Mouse (Mus musculus): ENCODE measurements at regions not wholly inside any gene's neighbourhood (a gene's known extent, or its start where the extent isn't known, plus 50 kb on each side); places are given as distances from the start of the nearest gene placed in this dataset.

DNA sequence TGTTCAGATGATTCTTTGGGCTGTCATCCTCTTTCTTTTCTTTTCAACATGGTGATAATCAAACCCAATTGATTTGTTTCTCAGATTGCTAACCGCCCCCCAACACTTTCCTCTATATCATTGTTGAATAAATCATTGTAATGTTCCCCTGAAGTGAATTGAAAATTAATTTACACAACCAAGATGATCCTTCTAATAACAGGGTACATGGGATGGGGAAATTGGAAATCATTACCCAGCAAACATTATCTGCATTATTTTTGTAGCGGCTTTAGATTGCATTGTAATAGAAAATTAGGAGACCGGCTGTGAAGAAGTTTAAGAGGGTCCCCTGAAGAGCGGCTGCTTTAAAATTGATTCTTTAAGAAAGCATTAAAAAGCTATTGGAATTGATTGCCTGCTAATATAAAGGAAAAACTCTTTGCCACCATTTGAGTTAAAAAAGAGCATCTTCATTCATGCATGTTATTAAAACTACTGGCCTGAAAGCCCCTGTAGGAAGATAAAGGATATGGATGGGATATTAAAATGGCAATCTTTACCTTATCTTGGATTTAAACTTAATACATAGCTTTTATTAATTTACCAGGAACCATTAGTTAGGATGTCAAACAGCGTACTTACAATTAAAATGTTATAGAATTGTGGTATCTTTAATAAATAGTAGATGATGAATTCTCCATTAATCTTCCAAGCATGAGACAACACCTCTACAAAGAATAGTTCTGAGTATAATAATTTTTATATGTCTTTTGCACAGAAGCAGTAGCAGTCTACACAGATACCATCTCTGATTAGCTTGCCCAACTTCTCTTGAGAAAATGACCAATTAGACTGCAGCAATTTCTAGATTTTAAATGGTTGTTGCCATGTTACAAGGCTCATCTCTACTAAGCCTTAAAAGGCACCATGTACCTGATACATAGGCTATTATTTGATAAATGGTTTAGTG lies 127.0 kb upstream of the Hs3st5 start:
- intact Hi-C loops (cut with DNase I), result no loop called here

DNA sequence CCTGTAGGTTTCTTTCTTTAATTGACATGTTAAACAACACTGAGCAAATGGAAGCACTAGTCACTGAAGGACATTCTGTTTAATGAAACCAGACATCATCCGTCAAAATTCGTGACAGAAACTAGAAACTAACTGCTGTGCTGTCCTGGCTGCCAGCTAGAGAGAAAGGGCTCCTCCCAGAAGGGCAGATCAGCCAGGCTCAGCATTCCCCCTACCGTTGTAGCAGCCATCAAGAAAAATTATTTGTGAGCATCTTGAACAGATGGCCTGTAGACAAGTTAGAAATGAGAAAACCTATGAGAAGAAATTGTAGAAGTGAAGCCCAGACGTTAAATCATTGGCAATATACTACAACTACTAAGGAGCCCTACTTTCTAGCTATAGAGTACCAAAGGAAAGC lies 123.3 kb upstream of the Hs3st5 start:
- DNase-seq (ENCODE audit: low spot score in 2 of 2), result no peak
- intact Hi-C loops (cut with DNase I), result no loop called here

More for the DNA sequence above, 127.0 kb upstream of the Hs3st5 start:
- no peak for DNase-seq (ENCODE audit: low spot score in 2 of 2)

DNA sequence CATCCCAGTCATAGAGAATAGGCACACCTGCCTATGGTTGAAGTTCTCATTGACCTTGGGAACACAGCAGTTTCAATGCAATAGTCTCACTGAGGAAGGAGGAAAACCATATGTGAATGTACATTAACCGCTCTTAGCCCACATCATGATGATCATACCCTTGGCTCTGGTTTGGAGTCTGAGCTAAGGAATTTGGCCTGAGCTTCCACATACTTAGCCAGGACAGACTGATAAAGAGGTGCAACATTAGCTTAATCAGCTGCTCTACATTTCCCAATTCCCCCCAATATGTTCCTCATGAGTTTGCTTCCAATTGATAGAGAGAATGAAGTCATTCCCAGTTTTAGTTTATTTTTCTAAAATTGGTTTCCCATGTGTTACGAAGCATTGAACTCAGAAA lies 116.6 kb upstream of the Hs3st5 start:
- DNase-seq (ENCODE audit: low spot score in 2 of 2), result no peak
- intact Hi-C loops (cut with DNase I), result no loop called here

DNA sequence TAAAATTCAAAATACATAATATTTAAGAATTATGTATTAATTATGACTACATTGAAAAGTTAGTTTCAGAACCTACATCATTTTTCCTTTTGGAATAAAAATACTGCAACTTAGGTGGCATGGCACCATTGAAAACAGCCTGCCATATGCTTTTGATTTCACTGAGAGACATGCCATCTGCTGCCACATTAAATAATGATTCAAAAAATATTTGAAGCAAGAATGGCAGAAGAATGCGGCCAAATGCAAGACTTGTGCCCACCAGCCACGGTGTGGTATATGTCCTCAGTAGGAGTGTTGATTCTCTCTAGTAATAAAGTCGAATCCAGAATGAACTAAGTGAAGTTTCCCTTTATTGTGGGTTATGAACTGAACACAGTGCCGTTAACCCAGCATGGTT lies 113.0 kb upstream of the Hs3st5 start:
- DNase-seq (ENCODE audit: low spot score in 2 of 2), result peak; percentile 2 to 9

DNA sequence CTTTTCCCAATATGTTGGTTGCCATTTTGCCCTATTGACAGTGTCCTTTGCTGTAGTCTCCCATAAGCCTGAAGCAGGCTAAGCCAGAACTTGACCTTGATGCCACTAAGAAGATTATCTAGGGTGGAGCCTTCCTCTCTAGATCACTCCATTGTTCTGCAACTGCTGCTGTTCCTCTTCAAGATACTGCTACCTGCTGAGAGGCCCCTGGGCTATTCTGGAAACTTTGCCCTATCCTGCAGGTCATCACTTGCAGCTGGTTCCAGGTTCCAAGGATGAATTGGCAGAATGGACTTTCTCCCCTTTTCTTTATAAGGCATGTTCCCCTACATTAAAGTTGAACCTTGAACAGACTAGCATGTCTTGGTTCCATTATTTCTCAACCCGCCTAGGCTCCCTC lies 110.0 kb upstream of the Hs3st5 start:
- intact Hi-C loops (cut with DNase I), result no loop called here
- DNase-seq (ENCODE audit: low spot score in 2 of 2), result no peak

More for the DNA sequence above, 113.0 kb upstream of the Hs3st5 start:
- intact Hi-C loops (cut with DNase I), result no loop called here

DNA sequence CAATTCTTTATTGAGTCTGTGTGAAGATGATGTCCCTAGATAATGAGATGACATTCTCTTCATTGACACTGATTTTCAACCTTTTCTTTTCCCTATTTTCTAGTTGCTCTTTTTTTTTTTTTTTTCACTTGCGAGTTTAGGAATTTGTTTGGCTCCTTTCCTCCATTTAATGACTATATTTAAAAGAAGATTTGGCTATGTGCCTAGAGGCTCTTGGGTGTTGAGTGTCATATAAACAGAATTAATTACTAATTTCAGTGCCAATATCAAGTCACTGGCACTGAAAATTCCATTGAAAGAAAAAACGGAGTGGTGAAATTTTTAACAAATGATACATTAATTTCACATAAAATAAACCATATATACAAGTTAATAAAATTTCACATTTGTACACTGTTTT lies 98.6 kb upstream of the Hs3st5 start:
- intact Hi-C loops (cut with DNase I), result no loop called here

DNA sequence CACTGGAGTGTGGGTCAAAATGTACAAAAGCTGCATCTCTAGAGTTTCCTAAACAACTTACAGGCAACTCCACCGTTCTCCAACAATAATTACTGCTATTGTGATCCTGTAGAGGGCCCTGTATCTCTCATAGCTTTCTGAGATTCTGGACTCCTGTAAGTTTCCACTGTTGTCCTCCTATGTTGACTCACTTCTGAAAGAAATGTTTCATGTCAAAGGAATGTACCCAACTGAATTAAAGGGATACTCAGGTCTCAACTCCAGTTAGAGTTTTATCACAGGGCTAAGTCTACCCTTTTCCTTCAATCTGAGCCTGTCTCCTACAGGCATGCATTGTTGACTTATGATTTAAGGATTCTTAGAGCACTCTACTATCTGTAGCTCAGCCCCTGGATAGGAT lies 75.3 kb upstream of the Hs3st5 start:
- intact Hi-C loops (cut with DNase I), result no loop called here
- no peak for DNase-seq (ENCODE audit: low spot score in 2 of 2)

More for the DNA sequence above, 98.6 kb upstream of the Hs3st5 start:
- DNase-seq (ENCODE audit: low spot score in 2 of 2), result no peak

DNA sequence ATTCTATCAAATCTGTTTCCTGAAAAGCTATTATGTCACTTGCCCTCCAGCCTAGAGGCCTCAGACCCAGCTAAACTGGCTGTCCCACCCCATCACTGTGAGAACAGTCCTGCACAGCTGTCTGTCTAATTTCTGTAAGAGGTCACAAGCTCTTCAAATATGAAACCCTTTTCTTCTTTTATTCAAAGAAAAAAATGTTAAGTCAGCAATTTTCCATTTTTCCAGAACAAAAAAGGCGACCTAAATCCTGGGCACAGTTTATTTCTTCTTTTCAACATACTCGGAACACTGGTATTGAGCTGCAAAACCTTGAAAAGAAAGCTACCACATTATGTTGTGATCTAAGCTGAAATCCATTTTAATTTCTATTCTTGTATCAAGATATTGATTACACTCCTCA lies 69.2 kb upstream of the Hs3st5 start:
- DNase-seq (ENCODE audit: low spot score in 2 of 2), result no peak
- intact Hi-C loops (cut with DNase I), result no loop called here

All from left cerebral cortex, postnatal 25 days (tissue).